Mouse (Mus musculus) forebrain, embryonic 15.5 days (tissue): ENCODE measurements around the gene Kcng4. TPM values are rescaled to one million over a fixed set of nuclear protein-coding genes. Genes with fewer than 3 reads are reported as not detected.

Experiments
- ATAC-seq: fragments of 200-750 bp; cut with Nextera tagmentation; replicated peaks from 2 replicates; pipeline ENCODE4 v1.8.0; 2017; ENCODE audit warnings: mild to moderate bottlenecking, moderate TSS enrichment, moderate library complexity
- H3K27ac ChIP-seq: fragments of 300-500 bp; sonication (generic); replicated peaks from 2 replicates; pipeline ENCODE4 v1.5.1; 2015; ENCODE audit warnings: mild to moderate bottlenecking, inconsistent platforms
- H3K27me3 ChIP-seq: fragments of 300-500 bp; sonication (generic); 2 replicates; pipeline ENCODE4 v1.6.1; 2015; ENCODE audit warnings: inconsistent platforms
- H3K36me3 ChIP-seq: fragments of 300-500 bp; sonication (generic); 2 replicates; pipeline ENCODE4 v1.6.1; 2015; ENCODE audit warnings: mild to moderate bottlenecking, inconsistent platforms
- H3K4me1 ChIP-seq: fragments of 300-500 bp; sonication (generic); 2 replicates; pipeline ENCODE4 v1.6.1; 2015; ENCODE audit warnings: inconsistent platforms
- H3K4me2 ChIP-seq: fragments of 300-500 bp; sonication (generic); replicated peaks from 2 replicates; pipeline ENCODE4 v1.6.1; 2015; ENCODE audit warnings: mild to moderate bottlenecking, inconsistent platforms
- H3K4me3 ChIP-seq: fragments of 300-500 bp; sonication (generic); 2 replicates; pipeline ENCODE4 v1.5.1; 2015; ENCODE audit warnings: mild to moderate bottlenecking, inconsistent platforms
- H3K9ac ChIP-seq: fragments of 300-500 bp; sonication (generic); replicated peaks from 2 replicates; pipeline ENCODE4 v1.6.1; 2015; ENCODE audit warnings: mild to moderate bottlenecking, inconsistent platforms
- H3K9me3 ChIP-seq: fragments of 300-500 bp; sonication (generic); 2 replicates; pipeline ENCODE4 v1.6.1; 2016; ENCODE audit warnings: inconsistent platforms
- WGBS: fragments of 180-500 bp; shearing (Covaris S2); methylation state at CpG from one replicate; pipeline ENCODE4 v1.1.7; 2015; ENCODE audit warnings: mixed read lengths; 5-methylcytosine and 5-hydroxymethylcytosine counted together
- polyA plus RNA-seq: library from polyadenylated mRNA; unstranded; fragments of >200 nt; fragmentation: Nextera tagmentation; extraction: Ambion mirVana; gene quantifications from 2 replicates; pipeline ENCODE4 v1.2.1, GENCODE M21; 2015

Kcng4 gene
- polyA plus RNA-seq: 0.09 and 0.28 TPM in 2 replicates

DNA sequence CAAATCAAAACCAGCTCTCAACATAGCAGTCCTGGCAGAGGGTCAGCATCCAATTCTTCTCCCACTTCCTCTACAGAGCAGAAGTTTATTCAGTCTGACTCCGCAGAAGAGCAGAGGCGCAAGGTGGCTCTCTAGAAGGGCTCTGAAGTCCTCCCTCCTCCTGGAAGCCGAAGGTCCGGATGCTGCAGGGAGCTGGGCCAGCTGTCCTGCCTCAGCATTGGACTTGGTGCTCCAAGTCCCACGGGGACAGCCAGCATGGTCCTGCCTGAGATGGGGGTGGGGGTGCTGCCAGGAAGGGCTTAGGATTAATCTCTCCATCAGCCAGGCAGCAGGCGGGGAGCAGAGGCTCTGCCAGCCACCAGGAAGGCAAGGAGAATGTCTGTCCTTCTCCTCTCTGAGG lies at the start of gene Kcng4:
Kcng4 (minus strand) TSS at position 303 of the 400 bp plus-strand sequence.
- Histone ChIP-seq H3K4me1 (0 out of 2 replicates have a peak, but pooled peaks cover 4% of the 10 kb centered on the region), H3K9ac (no peak within 1 kb of the TSS), H3K4me3 (no peak within 1 kb of the TSS), H3K27ac (no peak within 1 kb of the TSS), H3K4me2 (no peak within 1 kb of the TSS), H3K36me3 (no peaks in the 10 kb centered on the region), H3K9me3 (no peaks in the 10 kb centered on the region), H3K27me3 (peaks cover 10% of the 10 kb centered on the region; the same call in 1 of the 2 replicates)
- WGBS: 52% methylated on average over 6 of the region's 6 CpGs
- no peak for ATAC-seq

DNA sequence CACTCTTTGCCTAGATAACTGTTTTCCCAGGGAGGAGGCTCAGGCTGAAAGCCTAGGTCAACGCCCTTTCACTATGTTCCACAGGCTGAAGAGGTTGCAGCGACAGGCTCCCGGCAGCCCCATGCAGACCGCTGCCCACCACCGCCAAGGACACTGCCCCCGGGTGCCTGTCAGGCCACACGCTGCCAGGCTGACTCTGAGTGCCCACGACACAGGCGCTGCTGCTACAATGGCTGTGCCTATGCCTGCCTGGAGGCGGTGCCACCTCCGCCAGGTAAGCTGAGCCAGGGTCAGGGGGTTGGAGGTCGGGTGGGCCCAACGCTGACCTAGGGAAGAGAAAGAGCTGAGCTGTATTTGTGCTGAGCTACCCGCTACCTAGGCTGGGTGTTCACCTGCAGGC lies 43.7 kb upstream of the Kcng4 start:
- WGBS: 63% methylated on average over 14 of the region's 14 CpGs
- no peaks in the 10 kb centered on the region for H3K27me3 ChIP-seq
- no peak overlapping the region for H3K9ac ChIP-seq
- H3K4me2 ChIP-seq: no peak overlapping the region
- no peaks in the 10 kb centered on the region for H3K36me3 ChIP-seq
- no peak for ATAC-seq
- no peaks in the 10 kb centered on the region for H3K4me1 ChIP-seq
- H3K27ac ChIP-seq: no peak overlapping the region
- no peak overlapping the region for H3K4me3 ChIP-seq
- no peaks in the 10 kb centered on the region for H3K9me3 ChIP-seq

DNA sequence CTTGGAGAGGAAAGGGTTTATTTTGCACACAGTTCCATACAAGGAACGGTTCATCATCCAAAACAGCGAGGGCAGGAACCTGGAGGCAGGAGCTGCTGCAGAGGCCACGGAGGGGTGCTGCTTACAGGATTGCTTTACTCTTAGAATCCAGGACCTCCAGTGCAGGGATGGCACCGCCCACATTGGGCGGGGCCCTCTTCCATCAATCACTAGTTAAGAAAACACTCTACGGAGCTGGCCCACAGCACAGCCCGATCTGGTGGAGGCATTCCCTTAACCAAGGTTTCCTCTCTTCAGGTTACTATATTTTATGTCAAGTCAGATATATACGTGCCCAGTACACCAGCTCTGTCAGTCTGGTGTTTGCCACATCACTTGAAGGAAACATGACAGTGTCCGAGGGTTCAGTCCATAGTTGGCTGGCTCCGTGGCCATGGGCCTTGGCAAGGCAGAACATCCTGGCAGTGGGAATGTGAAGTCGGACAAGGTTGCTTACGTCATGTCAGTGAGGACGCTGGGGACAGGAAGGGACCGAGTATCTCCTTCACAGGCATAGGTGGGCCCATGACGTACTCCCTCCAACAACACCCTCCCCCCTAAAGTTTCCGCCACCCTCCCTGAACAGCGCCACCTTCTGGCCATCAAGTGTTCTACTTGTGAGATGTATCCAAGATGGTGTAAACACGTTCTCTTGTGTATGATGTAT lies 42.8 kb upstream of the Kcng4 start:
- no peaks in the 10 kb centered on the region for H3K27me3 ChIP-seq
- H3K9me3 ChIP-seq: no peaks in the 10 kb centered on the region
- H3K4me2 ChIP-seq: peak overlapping the region; percentile 22
- no peak overlapping the region for H3K9ac ChIP-seq
- no peak overlapping the region for H3K4me3 ChIP-seq
- no peak overlapping the region for H3K27ac ChIP-seq
- no peaks in the 10 kb centered on the region for H3K36me3 ChIP-seq
- H3K4me1 ChIP-seq: no peaks in the 10 kb centered on the region
- 4% methylated on average over 18 of the region's 18 CpGs for WGBS
- ATAC-seq: no peak

DNA sequence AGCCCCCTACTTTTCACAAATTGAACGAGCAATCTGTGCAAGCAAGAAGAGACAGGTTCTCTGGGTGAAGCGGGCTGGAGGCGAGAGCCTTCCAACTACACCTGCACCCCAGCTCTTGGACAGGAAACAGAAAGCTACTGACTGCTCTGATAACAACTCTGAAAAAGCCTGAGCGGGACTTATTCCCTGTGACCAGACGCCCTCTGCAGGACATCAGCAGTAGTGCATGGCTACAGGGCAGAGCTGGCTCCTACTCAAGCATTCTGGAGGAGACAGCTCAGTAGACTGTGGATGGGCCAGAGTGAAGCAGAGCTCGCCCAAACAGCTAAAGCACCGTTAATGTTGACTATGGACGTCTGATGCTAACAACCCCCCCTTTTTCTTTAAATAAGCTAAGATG lies 40.9 kb upstream of the Kcng4 start:
- Histone ChIP-seq H3K9me3 (no peaks in the 10 kb centered on the region), H3K9ac (no peak overlapping the region), H3K27me3 (no peaks in the 10 kb centered on the region), H3K4me1 (no peaks in the 10 kb centered on the region), H3K27ac (no peak overlapping the region), H3K36me3 (no peaks in the 10 kb centered on the region), H3K4me2 (no peak overlapping the region), H3K4me3 (no peak overlapping the region)
- 19% methylated on average over 8 of the region's 8 CpGs for WGBS
- peak; percentile 64; the same call in 1 of the 2 replicates for ATAC-seq

DNA sequence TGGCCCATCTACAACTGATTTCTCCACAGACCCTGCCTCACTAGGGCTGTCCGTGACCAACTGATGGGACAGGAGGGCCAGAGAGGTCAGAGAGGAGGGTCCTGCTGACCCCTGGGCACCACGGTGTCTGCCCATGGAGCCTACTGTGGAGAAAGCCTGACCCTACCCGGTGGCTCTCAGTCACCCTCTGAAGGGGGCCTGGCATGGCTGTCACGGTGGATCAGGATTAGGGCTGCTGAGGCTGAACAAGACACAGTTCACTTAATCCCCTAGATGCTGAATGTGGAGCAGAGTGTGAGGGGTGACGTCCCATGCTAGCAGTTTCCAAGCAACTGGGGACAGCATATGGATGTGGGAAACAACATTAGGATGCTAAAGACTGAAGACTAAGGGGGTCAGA lies 40.0 kb upstream of the Kcng4 start:
- ATAC-seq: no peak
- Histone ChIP-seq H3K4me2 (no peak overlapping the region), H3K4me1 (no peaks in the 10 kb centered on the region), H3K27me3 (no peaks in the 10 kb centered on the region), H3K9me3 (no peaks in the 10 kb centered on the region), H3K4me3 (no peak overlapping the region), H3K36me3 (no peaks in the 10 kb centered on the region), H3K9ac (no peak overlapping the region), H3K27ac (no peak overlapping the region)
- WGBS: 64% methylated on average over 5 of the region's 5 CpGs

DNA sequence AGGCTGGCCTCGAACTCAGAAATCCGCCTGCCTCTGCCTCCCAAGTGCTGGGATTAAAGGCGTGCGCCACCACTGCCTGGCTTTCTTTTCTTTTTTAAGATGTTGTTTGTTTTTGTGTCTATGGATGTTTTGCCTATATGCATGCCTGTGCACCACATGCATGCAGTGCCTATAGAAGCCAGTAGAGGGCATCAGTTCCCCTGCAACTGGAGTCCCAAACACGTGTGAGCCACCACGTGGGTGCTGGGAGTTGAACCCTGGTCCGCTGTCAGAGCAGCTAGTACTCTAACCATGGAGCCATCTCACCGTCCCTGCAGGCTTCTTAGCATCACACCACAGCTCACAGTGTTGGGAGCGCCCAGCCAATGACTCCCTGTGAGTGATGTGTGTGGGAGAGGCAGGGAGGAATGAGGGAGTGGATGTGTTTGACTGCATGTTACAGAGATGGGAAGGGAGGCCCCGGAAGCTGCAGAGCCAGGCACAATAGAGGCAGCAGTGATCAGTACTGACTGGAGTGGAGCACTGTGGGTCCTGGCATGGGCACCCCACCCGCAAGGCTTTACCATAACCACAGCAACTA lies 38.6 kb upstream of the Kcng4 start:
- no peak overlapping the region for H3K27ac ChIP-seq
- no peak overlapping the region for H3K4me2 ChIP-seq
- H3K4me1 ChIP-seq: no peaks in the 10 kb centered on the region
- H3K27me3 ChIP-seq: no peaks in the 10 kb centered on the region
- 74% methylated on average over 9 of the region's 11 CpGs for whole genome bisulfite sequencing
- H3K36me3 ChIP-seq: no peaks in the 10 kb centered on the region
- H3K9ac ChIP-seq: no peak overlapping the region
- no peaks in the 10 kb centered on the region for H3K9me3 ChIP-seq
- ATAC-seq: no peak
- no peak overlapping the region for H3K4me3 ChIP-seq

DNA sequence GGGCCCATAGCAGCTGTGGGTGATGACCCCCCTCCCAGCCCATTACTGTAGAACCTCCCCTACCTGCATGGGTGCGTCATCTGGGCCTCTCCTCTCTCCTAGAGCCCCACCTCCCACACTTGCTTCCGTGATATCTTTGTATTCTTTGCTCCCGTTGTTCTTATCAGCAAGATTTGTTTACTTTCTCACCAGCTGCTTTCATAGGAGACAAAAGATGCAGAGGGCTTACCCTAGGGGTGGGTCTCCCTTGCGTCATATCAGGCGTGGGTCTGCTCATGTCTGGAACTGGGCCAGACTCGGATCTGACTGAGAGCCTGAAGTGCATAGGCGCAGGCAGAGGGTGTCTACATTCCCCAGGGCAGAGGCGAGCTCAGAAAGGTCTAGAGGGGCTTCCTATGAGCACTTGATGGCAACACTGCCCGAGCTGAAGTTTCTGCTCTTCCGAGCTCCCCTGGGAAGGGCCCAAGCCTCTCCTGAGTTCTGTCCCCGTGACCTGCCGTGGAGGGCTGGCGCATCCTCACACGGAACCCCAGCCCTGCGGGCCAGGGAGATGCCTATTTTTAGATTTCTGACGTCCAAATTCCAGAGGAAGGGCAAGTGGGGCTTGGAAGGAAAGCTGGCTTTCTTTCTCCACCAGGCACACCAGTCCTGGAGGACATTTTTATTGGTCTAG lies 35.1 kb upstream of the Kcng4 start:
- H3K4me2 ChIP-seq: no peak overlapping the region
- no peak overlapping the region for H3K4me3 ChIP-seq
- no peaks in the 10 kb centered on the region for H3K36me3 ChIP-seq
- no peaks in the 10 kb centered on the region for H3K4me1 ChIP-seq
- no peaks in the 10 kb centered on the region for H3K27me3 ChIP-seq
- no peak for ATAC-seq
- no peak overlapping the region for H3K9ac ChIP-seq
- no peak overlapping the region for H3K27ac ChIP-seq
- no peaks in the 10 kb centered on the region for H3K9me3 ChIP-seq
- 63% methylated on average over 16 of the region's 16 CpGs for WGBS

DNA sequence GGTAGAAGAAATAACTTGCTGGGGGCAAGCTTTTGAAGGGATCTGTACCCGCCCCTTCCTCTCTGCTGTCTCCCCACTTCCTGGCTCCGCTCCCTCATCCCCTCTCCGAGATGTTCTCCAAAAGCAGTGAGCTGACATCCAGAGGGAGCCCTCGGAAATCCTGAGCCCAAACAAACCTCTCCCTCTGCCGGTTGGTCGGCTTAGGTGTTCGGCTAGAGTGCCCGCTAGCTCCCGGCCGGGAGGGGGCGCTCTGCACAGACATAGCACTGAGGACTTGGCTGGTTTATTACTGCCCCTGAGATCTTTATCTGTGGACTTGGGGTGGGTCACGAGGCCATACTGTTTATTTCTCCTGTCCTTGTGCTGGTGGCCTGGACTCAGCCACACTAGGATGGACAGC lies 33.8 kb upstream of the Kcng4 start:
- Histone ChIP-seq H3K27ac (no peak overlapping the region), H3K27me3 (no peaks in the 10 kb centered on the region), H3K9ac (no peak overlapping the region), H3K4me1 (no peaks in the 10 kb centered on the region), H3K9me3 (no peaks in the 10 kb centered on the region), H3K36me3 (no peaks in the 10 kb centered on the region), H3K4me2 (no peak overlapping the region), H3K4me3 (no peak overlapping the region)
- no peak for ATAC-seq
- 61% methylated on average over 12 of the region's 12 CpGs for WGBS

DNA sequence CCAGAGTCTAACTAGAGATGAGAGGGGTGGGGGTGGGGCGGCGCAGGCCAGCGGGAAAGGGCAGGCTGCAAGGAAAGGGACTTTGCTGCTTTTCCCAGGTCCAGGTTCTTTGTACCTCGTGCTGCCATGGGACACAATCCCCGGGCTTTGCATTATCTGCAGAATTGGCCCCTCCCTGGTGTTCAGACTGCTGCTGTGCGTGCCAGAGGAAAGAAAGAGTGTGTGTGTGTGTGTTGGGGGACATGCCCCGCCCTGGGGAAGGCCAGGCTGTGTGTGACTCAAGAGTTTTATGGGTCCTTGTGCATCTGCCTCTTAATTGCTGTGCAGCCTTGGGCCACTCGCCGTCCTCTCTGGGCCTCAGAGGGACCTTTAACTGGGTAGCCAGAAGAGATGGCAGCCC lies 33.0 kb upstream of the Kcng4 start:
- H3K4me1 ChIP-seq: no peaks in the 10 kb centered on the region
- WGBS: 46% methylated on average over 9 of the region's 9 CpGs
- H3K9ac ChIP-seq: no peak overlapping the region
- no peak overlapping the region for H3K27ac ChIP-seq
- H3K36me3 ChIP-seq: no peaks in the 10 kb centered on the region
- no peak overlapping the region for H3K4me2 ChIP-seq
- no peaks in the 10 kb centered on the region for H3K27me3 ChIP-seq
- H3K9me3 ChIP-seq: no peaks in the 10 kb centered on the region
- ATAC-seq: no peak
- H3K4me3 ChIP-seq: no peak overlapping the region

DNA sequence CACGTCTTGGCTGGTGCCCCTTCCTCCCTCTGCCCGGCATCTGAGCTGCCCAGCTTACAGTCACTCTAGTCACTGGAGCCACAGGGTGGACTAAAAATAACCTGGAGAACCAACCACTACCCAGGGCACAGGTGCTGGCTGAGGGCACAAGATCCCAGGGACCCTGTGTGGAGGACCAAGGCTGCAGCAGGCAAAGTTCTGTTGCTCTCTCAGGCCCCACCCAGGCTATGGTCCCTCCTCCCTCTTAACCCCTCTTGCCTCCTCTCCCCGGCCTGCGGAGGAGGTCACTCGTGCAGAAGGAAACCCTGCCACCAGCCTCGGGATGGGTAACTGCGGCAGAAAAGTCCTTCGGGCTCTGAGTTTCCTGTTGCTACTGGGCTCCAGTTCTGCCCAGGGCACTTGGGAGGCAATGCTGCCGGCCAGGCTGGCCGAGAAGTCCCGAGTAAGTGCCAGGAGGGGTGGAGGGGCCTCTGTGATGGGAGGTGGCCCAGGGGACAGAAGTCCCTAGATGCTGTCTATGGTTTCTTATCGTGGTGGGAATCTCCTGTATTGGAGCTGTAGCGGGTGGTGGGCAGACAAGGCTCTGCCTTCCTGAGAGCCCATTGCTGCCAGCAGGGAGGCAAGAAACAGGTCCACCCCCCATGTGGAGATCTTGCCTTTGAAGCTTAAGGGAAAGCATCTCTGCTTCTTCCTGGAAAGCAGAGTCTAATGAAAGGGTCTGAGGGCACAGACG lies 30.9 kb upstream of the Kcng4 start, which contains the start of gene Wfdc1:
Wfdc1 (plus strand) TSS at position 147 of the 733 bp plus-strand sequence.
- no peaks in the 10 kb centered on the region for H3K9me3 ChIP-seq
- ATAC-seq: no peak
- no peak within 1 kb of the TSS for H3K9ac ChIP-seq
- H3K27me3 ChIP-seq: no peaks in the 10 kb centered on the region
- no peaks in the 10 kb centered on the region for H3K4me1 ChIP-seq
- H3K4me2 ChIP-seq: no peak within 1 kb of the TSS
- H3K27ac ChIP-seq: no peak within 1 kb of the TSS
- H3K36me3 ChIP-seq: no peaks in the 10 kb centered on the region
- 19% methylated on average over 14 of the region's 14 CpGs for WGBS
- H3K4me3 ChIP-seq: no peak within 1 kb of the TSS

DNA sequence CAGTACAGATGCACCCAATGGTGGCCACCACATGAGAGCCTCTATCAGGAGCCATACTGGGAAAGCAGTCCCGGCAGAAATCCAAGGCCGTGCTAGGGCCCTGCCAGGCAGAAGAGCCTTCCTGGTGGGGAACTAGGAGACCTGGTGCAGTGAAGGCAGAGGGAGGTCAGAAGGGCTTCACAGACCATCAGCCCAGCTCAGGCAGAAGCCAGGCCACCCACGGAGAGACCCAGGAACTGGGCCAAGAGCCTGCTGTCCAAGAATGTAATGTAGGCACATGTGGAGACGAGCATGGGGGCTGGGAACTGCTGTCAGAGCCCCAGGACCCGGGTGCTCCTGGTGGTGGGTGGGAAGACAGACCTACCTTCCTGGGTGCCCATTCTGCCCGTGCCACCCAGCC lies 29.8 kb upstream of the Kcng4 start:
- no peak for ATAC-seq
- Histone ChIP-seq H3K27ac (no peak overlapping the region), H3K4me3 (no peak overlapping the region), H3K4me2 (no peak overlapping the region), H3K4me1 (no peaks in the 10 kb centered on the region), H3K27me3 (no peaks in the 10 kb centered on the region), H3K9ac (no peak overlapping the region), H3K9me3 (no peaks in the 10 kb centered on the region), H3K36me3 (no peaks in the 10 kb centered on the region)
- WGBS: 75% methylated on average over 6 of the region's 6 CpGs

DNA sequence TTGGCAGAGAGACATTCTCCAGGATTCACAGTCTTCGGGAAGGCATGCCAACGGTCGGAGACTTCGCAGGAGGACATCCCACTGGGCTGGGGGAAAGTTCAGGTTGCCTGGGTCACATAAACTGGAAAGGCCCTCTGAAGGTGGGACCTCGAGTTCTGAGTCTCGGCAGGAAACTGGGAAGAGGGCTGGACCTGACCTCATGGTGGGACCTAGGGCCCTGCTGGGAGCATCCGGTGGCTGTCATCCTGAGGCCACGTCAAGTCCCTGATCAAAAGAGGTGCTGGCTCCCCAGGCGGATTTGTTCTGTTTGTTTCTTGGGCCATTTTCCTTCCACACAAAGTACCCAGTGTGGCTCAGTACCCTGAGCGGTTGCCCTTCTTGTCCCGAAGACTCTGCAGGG lies 28.0 kb upstream of the Kcng4 start:
- Histone ChIP-seq H3K4me1 (no peaks in the 10 kb centered on the region), H3K9me3 (no peaks in the 10 kb centered on the region), H3K27ac (no peak overlapping the region), H3K4me2 (no peak overlapping the region), H3K27me3 (no peaks in the 10 kb centered on the region), H3K4me3 (no peak overlapping the region), H3K9ac (no peak overlapping the region), H3K36me3 (no peaks in the 10 kb centered on the region)
- WGBS: 69% methylated on average over 11 of the region's 11 CpGs
- no peak for ATAC-seq
